Mouse (Mus musculus) lung, postnatal 0 days (tissue): ENCODE measurements at regions not wholly inside any gene's neighbourhood (a gene's known extent, or its start where the extent isn't known, plus 50 kb on each side); places are given as distances from the start of the nearest gene placed in this dataset.
A peak's percentile ranks its signal among the peaks of the same experiment; 100 is the strongest.

Experiments
- ATAC-seq: fragments of 200-750 bp; cut with Nextera tagmentation; 2 replicates; pipeline ENCODE4 v1.8.0; 2017; ENCODE audit warnings: moderate library complexity
- DNase-seq: peaks from one replicate; pipeline ENCODE4 v3.0.0-alpha.2; 2016; ENCODE audit warnings: low spot score
- H3K27ac ChIP-seq: fragments of 300-500 bp; sonication (generic); 2 replicates; pipeline ENCODE4 v1.5.1; 2014; ENCODE audit warnings: antibody characterized with exemption, mild to moderate bottlenecking, low read length, mixed read lengths
- H3K27me3 ChIP-seq: fragments of 300-500 bp; sonication (generic); replicated peaks from 2 replicates; pipeline ENCODE4 v1.6.1; 2014; ENCODE audit warnings: low read length, mixed read lengths; ENCODE audit not compliant: insufficient read depth
- H3K36me3 ChIP-seq: fragments of 300-500 bp; sonication (generic); 2 replicates; pipeline ENCODE4 v1.6.1; 2014; ENCODE audit warnings: low read length, mixed read lengths; ENCODE audit not compliant: insufficient read depth
- H3K4me1 ChIP-seq: fragments of 300-500 bp; sonication (generic); 2 replicates; pipeline ENCODE4 v1.6.1; 2014; ENCODE audit warnings: antibody characterized with exemption, low read depth, low read length, mixed read lengths; ENCODE audit not compliant: insufficient read depth
- H3K4me2 ChIP-seq: fragments of 300-500 bp; sonication (generic); replicated peaks from 2 replicates; pipeline ENCODE4 v1.6.1; 2014; ENCODE audit warnings: low read depth, mild to moderate bottlenecking, low read length, moderate library complexity, mixed read lengths
- H3K4me3 ChIP-seq: fragments of 300-500 bp; sonication (generic); 2 replicates; pipeline ENCODE4 v1.5.1; 2014; ENCODE audit warnings: low read depth, low read length
- H3K9ac ChIP-seq: fragments of 300-500 bp; sonication (generic); replicated peaks from 2 replicates; pipeline ENCODE4 v1.6.1; 2014; ENCODE audit warnings: low read depth, mild to moderate bottlenecking
- H3K9me3 ChIP-seq: fragments of 300-500 bp; sonication (generic); 2 replicates; pipeline ENCODE4 v1.6.1; 2016; ENCODE audit warnings: low read length, mixed read lengths
- CTCF ChIP-seq: IDR thresholded peaks from 2 replicates; pipeline ENCODE4 v1.5.1; 2016; ENCODE audit warnings: antibody characterized with exemption, mild to moderate bottlenecking
- EP300 ChIP-seq: IDR thresholded peaks from 2 replicates; pipeline ENCODE4 v1.6.1; 2016; ENCODE audit warnings: antibody characterized with exemption, mild to moderate bottlenecking, control low read depth
- WGBS: fragments of 180-500 bp; shearing (Covaris S2); extraction: QIAGEN DNeasy Blood & Tissue Kit; methylation state at CpG from one replicate; pipeline ENCODE4 v1.1.7; 2014; 5-methylcytosine and 5-hydroxymethylcytosine counted together

GRCm38 (mm10) chr1:128654099-128654862 lies 62.2 kb upstream of the Cxcr4 start:
- DNase-seq (no peak), ATAC-seq (no peak; the same call in 1 of the 2 replicates)
- no peak overlapping the region for H3K4me2 ChIP-seq
- no peaks in the 10 kb centered on the region for H3K27me3 ChIP-seq
- H3K9ac ChIP-seq = no peak overlapping the region
- TF ChIP-seq CTCF (no peak), EP300 (no peak)
- H3K4me1 ChIP-seq = peaks cover 3% of the 10 kb centered on the region; the same call in 1 of the 2 replicates
- no peaks in the 10 kb centered on the region for H3K9me3 ChIP-seq
- H3K36me3 ChIP-seq = no peaks in the 10 kb centered on the region
- 40% methylated on average over 5 of the region's 5 CpGs for WGBS
- no peak overlapping the region for H3K4me3 ChIP-seq
- no peak overlapping the region for H3K27ac ChIP-seq

DNA sequence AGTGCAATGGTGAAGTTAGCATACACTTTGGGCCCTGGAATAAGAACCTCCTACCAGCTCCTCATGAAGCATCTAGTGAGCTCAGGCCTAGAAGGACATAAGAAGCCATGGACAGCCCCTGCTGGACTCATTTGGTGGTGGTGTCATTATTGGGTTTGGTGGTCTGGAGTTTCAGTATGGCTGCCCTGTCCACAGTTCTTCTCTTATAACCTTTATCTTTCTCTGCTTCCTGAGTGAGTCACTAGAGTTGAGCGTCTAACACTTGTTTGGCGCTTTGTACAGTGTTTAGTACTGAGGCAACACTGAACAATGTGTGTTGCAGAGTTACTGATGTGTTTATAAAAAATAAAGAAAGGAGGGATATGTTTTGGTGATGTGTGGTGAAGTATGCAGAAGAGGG lies 58.5 kb upstream of the Cxcr4 start:
- no peak for ATAC-seq
- H3K27ac ChIP-seq = no peak overlapping the region
- peaks cover 3% of the 10 kb centered on the region; the same call in 1 of the 2 replicates for H3K4me1 ChIP-seq
- H3K9ac ChIP-seq = no peak overlapping the region
- TF ChIP-seq EP300 (no peak), CTCF (no peak)
- H3K36me3 ChIP-seq = no peaks in the 10 kb centered on the region
- no peaks in the 10 kb centered on the region for H3K9me3 ChIP-seq
- no peak for DNase-seq
- H3K4me3 ChIP-seq = no peak overlapping the region
- H3K4me2 ChIP-seq = no peak overlapping the region
- no peaks in the 10 kb centered on the region for H3K27me3 ChIP-seq
- 78% methylated on average over 2 of the region's 2 CpGs for WGBS

GRCm38 (mm10) chr1:128649490-128650178 lies 57.5 kb upstream of the Cxcr4 start:
- TF ChIP-seq CTCF = no peak
- TF ChIP-seq EP300 = no peak
- Histone ChIP-seq H3K27me3 (no peaks in the 10 kb centered on the region), H3K9ac (no peak overlapping the region), H3K4me2 (no peak overlapping the region), H3K9me3 (no peaks in the 10 kb centered on the region), H3K4me1 (peaks cover 3% of the 10 kb centered on the region; the same call in 1 of the 2 replicates), H3K4me3 (no peak overlapping the region), H3K36me3 (no peaks in the 10 kb centered on the region), H3K27ac (no peak overlapping the region)
- 51% methylated on average over 13 of the region's 13 CpGs for WGBS
- ATAC-seq (no peak), DNase-seq (peak; percentile 10)

DNA sequence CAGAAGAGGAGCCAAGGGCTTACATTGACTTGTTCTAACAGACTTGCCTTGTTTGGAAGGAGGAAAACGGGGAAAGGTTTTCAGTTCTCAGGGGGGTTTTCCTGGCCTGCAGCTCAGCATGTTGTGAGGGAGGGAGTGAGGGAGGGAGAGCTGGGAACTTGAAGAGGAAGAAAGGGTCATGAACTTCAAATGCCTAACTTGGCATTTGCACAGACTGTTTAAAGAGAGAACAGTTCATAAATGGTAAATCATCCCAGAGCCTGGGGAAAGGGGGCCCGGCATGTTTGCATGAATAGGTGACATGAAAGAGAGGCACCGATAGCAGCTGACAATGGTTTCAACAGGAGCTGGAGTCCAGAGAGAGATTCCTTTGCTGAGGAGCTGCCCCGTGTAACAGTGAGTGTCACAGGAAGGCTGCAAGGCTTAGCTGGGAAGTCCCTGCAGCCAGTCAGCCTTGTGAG lies 51.3 kb upstream of the Cxcr4 start:
- no peaks in the 10 kb centered on the region for H3K9me3 ChIP-seq
- H3K27ac ChIP-seq = no peak overlapping the region
- H3K36me3 ChIP-seq = no peaks in the 10 kb centered on the region
- WGBS = 7% methylated on average over 4 of the region's 4 CpGs
- no peak for TF ChIP-seq EP300
- TF ChIP-seq CTCF = no peak
- no peak overlapping the region for H3K4me3 ChIP-seq
- no peak overlapping the region for H3K9ac ChIP-seq
- H3K4me2 ChIP-seq = no peak overlapping the region
- ATAC-seq (no peak), DNase-seq (peak; percentile 14)
- peaks cover 4% of the 10 kb centered on the region; the same call in 1 of the 2 replicates for H3K4me1 ChIP-seq
- no peaks in the 10 kb centered on the region for H3K27me3 ChIP-seq

DNA sequence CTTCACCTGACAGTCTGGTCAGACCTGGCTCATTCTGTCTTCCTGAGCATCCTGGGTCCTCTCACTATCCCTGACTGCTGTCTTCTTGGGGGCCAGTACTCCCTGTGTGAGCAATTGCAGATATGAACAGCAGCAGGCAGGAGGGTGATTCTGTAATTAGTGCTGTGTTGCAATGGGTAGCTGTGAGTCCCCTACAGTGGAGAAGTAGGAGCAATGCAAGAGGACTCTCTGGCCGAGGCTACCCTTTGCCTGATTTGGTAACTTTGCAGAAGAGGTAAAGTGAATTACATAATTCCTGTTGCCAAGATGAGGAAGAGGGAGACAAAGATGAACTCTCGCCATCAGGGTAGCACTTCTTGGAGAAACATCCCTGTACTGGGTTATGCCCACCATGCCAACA lies 50.1 kb upstream of the Cxcr4 start:
- WGBS = 72% methylated on average over 2 of the region's 2 CpGs
- no peak for ATAC-seq
- no peak for TF ChIP-seq EP300
- TF ChIP-seq CTCF = no peak

More for the DNA sequence above, 50.1 kb upstream of the Cxcr4 start:
- H3K27ac ChIP-seq = no peak overlapping the region
- DNase-seq = peak; percentile 24
- no peaks in the 10 kb centered on the region for H3K27me3 ChIP-seq
- H3K9ac ChIP-seq = no peak overlapping the region
- no peaks in the 10 kb centered on the region for H3K36me3 ChIP-seq
- no peaks in the 10 kb centered on the region for H3K9me3 ChIP-seq
- H3K4me1 ChIP-seq = peaks cover 4% of the 10 kb centered on the region; the same call in 1 of the 2 replicates
- no peak overlapping the region for H3K4me2 ChIP-seq
- H3K4me3 ChIP-seq = no peak overlapping the region
